Mouse (Mus musculus) adrenal gland, adult (tissue): ENCODE measurements around the gene Gapt.
A peak's percentile ranks its signal among the peaks of the same experiment; 100 is the strongest.

Source experiments
- DNase-seq, 2 experiments: peaks; one replicate each; pipeline ENCODE4 v3.0.0; 2022 to 2023; ENCODE audit warnings: low spot score in 1 of 2; ENCODE audit not compliant: inconsistent age in 2 of 2

The Gapt gene

GRCm38 (mm10) chr13:110351051-110351450 is 5.9 kb downstream of the Gapt start:
- DNase-seq = no peak

- DNase-seq = no peak
Measured at GRCm38 (mm10) chr13:110346707-110347106, 10.3 kb downstream of the Gapt start.

- no peak for DNase-seq
Measured at GRCm38 (mm10) chr13:110342602-110343001, 14.4 kb downstream of the Gapt start.

GRCm38 (mm10) chr13:110332958-110333597 is 23.9 kb downstream of the Gapt start:
- no peak for DNase-seq

GRCm38 (mm10) chr13:110318746-110319145 is 38.3 kb downstream of the Gapt start:
- DNase-seq = peak in 1 of 2 experiments; percentile 32

GRCm38 (mm10) chr13:110307188-110307587 is 49.8 kb downstream of the Gapt start:
- no peak for DNase-seq
